Mouse (Mus musculus) ES-E14 (cell line): Measurements from ENCODE around the gene Nek8. TPM values are rescaled to one million over a fixed set of nuclear protein-coding genes. Genes with fewer than 3 reads are reported as not detected.

Source experiments
- DNase-seq: peaks from one replicate; pipeline ENCODE4 v3.0.0-alpha.2; 2013; ENCODE audit warnings: low read depth, low spot score
- H3K27ac ChIP-seq: 2 replicates; pipeline ENCODE4 v1.5.1; 2012; ENCODE audit warnings: low read depth, mild to moderate bottlenecking, low read length, moderate library complexity, mixed read lengths; ENCODE audit not compliant: poor library complexity, insufficient read depth, severe bottlenecking
- H3K36me3 ChIP-seq: 2 replicates; pipeline ENCODE4 v1.6.1; 2012; ENCODE audit warnings: mild to moderate bottlenecking, low read length, moderate library complexity, mixed read lengths; ENCODE audit not compliant: control insufficient read depth, poor library complexity, insufficient read depth, severe bottlenecking
- H3K4me1 ChIP-seq, 2 experiments: fragments of 150-350 bp in 1 of 2; sonication (generic) in 1 of 2; 2 replicates each; pipeline ENCODE4 v1.6.1; 2012; ENCODE audit warnings: low read length in 2 of 2, mild to moderate bottlenecking in 1 of 2, mixed read lengths in 1 of 2; ENCODE audit not compliant: control insufficient read depth in 2 of 2, insufficient read depth in 2 of 2, poor library complexity in 1 of 2
- H3K4me3 ChIP-seq, 2 experiments: fragments of 150-350 bp in 1 of 2; sonication (generic) in 1 of 2; 2 replicates each; pipeline ENCODE4 v1.5.1; 2012; ENCODE audit warnings: low read length in 2 of 2, low read depth in 1 of 2, mild to moderate bottlenecking in 1 of 2, mixed read lengths in 1 of 2; ENCODE audit not compliant: insufficient read depth in 1 of 2, poor library complexity in 1 of 2, severe bottlenecking in 1 of 2
- H3K9ac ChIP-seq: 2 replicates; pipeline ENCODE4 v1.6.1; 2012; ENCODE audit warnings: low read depth, mild to moderate bottlenecking, low read length, mixed read lengths; ENCODE audit not compliant: poor library complexity, insufficient read depth, severe bottlenecking
- H3K9me3 ChIP-seq: fragments of 150-350 bp; sonication (generic); 2 replicates; pipeline ENCODE4 v1.6.1; 2012; ENCODE audit warnings: low read depth, mild to moderate bottlenecking, low read length; ENCODE audit not compliant: control insufficient read depth, insufficient read depth
- CHD2 ChIP-seq: IDR thresholded peaks from 2 replicates; pipeline ENCODE4 v1.6.1; 2014; ENCODE audit warnings: mild to moderate bottlenecking, low read depth, low read length, inconsistent platforms
- HCFC1 ChIP-seq: IDR thresholded peaks from 2 replicates; pipeline ENCODE4 v1.6.1; 2012; ENCODE audit warnings: low read length, inconsistent platforms, borderline replicate concordance; ENCODE audit not compliant: insufficient read depth
- MAFK ChIP-seq: IDR thresholded peaks from 2 replicates; pipeline ENCODE4 v1.6.1; 2014; ENCODE audit warnings: mild to moderate bottlenecking, low read depth, low read length, inconsistent platforms; ENCODE audit not compliant: insufficient read depth
- ZC3H11A ChIP-seq: IDR thresholded peaks from 2 replicates; pipeline ENCODE4 v1.6.1; 2012; ENCODE audit warnings: low read depth, mild to moderate bottlenecking, inconsistent platforms, low read length, borderline replicate concordance
- ZNF384 ChIP-seq: IDR thresholded peaks from 2 replicates; pipeline ENCODE4 v1.6.1; 2012; ENCODE audit warnings: low read depth, low read length, inconsistent platforms
- in situ Hi-C, 2 experiments: fragments of 600-800 bp; cut with MboI; formaldehyde crosslinking; loops; one replicate each; pipeline ENCODE4 v1.15.1; 2025; ENCODE audit warnings: low sequenced_read_pairs in 2 of 2, inconsistent platforms in 1 of 2; ENCODE audit not compliant: unreplicated experiment in 2 of 2
- total RNA-seq: library from RNA; depleted of rRNA; stranded (reverse); fragments of 300-350 nt; gene quantifications from 2 replicates; pipeline ENCODE4 v1.2.3, GENCODE M21; 2012

The Nek8 gene
- total RNA-seq, 1 experiment, result 15.3 TPM

DNA sequence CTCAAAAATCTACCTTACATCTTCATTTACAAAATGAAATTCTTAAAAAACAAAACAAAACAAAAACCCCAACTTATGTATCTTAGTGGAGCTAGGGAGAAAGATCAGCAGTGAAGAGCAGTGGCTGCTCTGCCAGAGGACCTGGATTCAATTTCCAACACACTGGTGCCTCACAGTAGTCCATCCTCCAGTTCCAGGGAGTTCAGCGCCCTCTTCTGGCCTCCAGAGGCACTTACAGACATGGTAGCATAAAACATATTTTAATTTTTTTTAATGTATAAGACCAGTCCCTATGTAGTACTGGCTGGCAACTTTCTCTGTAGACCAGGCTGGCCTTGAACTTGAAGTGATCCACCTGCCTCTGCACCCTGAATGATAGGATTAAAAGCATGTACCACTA, 25.3 kb downstream of the Nek8 start:
- in situ Hi-C loops, result no loop called here
- H3K4me1 ChIP-seq, result peaks cover 6 to 9% of the 10 kb centered on the region in 2 experiments; a peak in 3 of 4 replicates
- TF ChIP-seq ZC3H11A (peak; percentile 28), CHD2 (no peak), ZNF384 (0 out of 2 replicates have a peak, but pooled peaks have one; percentile 49)
- peaks cover 20% of the 10 kb centered on the region for H3K36me3 ChIP-seq
- no peak for DNase-seq
- H3K9ac ChIP-seq, result no peak overlapping the region
- H3K9me3 ChIP-seq, result no peaks in the 10 kb centered on the region
- H3K4me3 ChIP-seq, result no peak overlapping the region
- H3K27ac ChIP-seq, result no peak overlapping the region

DNA sequence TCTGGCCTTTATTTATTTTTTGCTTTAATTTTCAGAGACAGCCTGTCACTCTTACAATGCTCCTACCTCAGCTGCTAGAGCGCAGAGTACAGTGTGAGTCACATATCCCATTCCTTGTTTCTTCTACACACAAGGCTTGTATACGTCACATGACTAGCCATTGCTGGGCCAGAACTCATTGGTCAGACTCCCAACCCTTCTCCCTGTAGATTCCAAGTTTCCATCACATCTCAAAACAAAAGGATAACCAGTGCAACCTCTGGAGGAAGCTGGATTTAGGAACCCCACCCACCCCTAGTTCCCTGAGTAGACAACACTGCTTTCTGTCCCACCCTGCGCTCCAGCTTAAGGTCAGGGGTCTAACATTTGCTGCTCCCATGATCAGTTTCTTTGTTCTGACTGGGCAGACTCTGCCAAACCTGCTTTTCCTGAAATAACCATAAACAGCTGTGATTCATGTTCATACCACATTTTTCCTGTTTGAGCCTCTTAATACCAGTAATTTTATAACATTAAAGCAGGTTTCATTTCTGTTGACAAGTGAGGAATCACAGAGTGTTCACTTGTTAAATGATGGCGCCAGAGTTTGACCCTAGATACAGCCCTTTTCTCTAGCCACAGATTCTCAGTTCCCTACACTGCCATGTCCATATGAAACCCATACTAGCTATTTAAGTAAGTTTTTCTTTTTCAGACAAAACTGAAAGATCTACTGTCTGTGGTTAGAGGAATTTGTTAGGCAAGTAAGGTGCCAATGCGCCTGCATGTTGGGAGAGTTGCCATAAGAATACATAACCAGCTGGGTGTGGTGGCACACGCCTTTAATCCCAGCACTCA, 29.6 kb downstream of the Nek8 start:
- Histone ChIP-seq H3K4me3 (no peak overlapping the region), H3K9ac (no peak overlapping the region), H3K36me3 (peaks cover 15% of the 10 kb centered on the region), H3K27ac (no peak overlapping the region), H3K4me1 (peaks cover 7 to 11% of the 10 kb centered on the region in 2 experiments; a peak in 3 of 4 replicates), H3K9me3 (no peaks in the 10 kb centered on the region)
- in situ Hi-C loops, result no loop called here
- no peak for DNase-seq
- TF ChIP-seq HCFC1, result no peak
- TF ChIP-seq CHD2, result no peak
- no peak for TF ChIP-seq ZC3H11A
- TF ChIP-seq MAFK, result no peak
- no peak for TF ChIP-seq ZNF384

DNA sequence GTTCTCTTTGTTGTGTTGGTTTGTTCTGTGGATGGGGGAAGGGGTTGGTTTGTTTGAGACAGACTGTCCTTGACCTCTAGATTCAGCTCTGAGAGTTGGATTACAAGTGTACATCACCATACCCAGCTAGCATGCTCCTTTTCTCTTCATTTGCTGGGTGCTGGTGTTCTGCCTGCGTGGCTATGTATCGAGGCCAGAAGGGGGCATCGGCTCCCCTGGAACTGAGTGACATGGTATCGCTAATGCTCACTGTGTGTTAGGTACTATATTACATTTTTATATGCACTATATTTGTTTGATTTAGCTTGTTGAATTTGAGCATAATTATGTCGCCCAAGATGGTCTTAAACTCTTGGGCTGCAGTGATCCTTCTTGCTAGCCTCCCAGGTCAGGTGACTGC, 30.3 kb downstream of the Nek8 start:
- DNase-seq, result no peak
- Histone ChIP-seq H3K36me3 (peaks cover 19% of the 10 kb centered on the region), H3K4me3 (no peak overlapping the region), H3K27ac (no peak overlapping the region), H3K9me3 (no peaks in the 10 kb centered on the region), H3K4me1 (peaks cover 7 to 11% of the 10 kb centered on the region in 2 experiments; a peak in 3 of 4 replicates), H3K9ac (no peak overlapping the region)
- TF ChIP-seq ZNF384 (no peak), ZC3H11A (no peak), HCFC1 (no peak), MAFK (no peak), CHD2 (no peak)
- in situ Hi-C loops, result no loop called here

DNA sequence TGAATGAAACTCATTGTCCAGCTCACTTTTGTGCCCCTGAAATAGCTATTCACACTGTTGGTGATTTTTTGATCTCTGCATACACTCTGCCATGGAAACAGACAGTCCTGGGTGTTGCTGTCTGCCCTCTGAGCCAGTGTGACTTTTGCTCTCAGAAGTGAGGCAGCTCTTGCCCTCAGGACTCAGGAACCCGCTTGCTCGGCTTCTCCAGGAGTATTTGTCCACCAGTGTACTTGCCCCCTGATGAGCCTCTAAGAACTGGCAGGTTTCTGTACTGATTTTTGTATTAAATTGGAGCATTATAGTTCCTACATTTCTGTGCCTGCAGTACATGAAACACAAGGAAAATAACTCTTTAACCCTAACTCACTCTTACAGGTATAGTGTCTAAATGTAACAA, 33.0 kb downstream of the Nek8 start:
- in situ Hi-C loops, result no loop called here
- Histone ChIP-seq H3K4me1 (peaks cover 7 to 11% of the 10 kb centered on the region in 2 experiments; a peak in 3 of 4 replicates), H3K9me3 (no peaks in the 10 kb centered on the region), H3K4me3 (no peak overlapping the region), H3K36me3 (peaks cover 14% of the 10 kb centered on the region; the same call in 1 of the 2 replicates), H3K27ac (no peak overlapping the region), H3K9ac (no peak overlapping the region)
- no peak for DNase-seq
- no peak for TF ChIP-seq MAFK
- TF ChIP-seq CHD2, result no peak
- no peak for TF ChIP-seq HCFC1
- no peak for TF ChIP-seq ZNF384
- TF ChIP-seq ZC3H11A, result no peak
